Mouse (Mus musculus): ENCODE measurements at regions not wholly inside any gene's neighbourhood (a gene's known extent, or its start where the extent isn't known, plus 50 kb on each side); places are given as distances from the start of the nearest gene placed in this dataset.

DNA sequence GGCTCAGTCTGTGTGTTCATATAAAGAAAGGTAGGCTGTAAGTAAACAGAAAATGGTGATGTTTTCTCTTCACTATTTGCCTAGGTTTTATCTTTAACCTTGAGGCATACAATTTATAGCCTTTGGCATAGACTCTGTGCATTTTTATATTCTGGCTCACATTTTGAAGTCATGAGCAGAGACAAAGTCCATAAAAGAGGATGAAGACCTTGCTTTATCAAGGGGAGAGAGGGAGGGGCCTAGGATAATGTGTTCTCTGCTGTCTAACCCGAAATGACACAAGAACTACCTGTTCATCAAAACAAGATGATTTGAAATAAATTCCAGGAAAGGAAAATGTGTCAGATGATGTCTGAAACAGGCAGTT lies 65.2 kb upstream of the Plcl2 start:
- Histone ChIP-seq H3K27ac (ENCODE audit: low read depth) (no peak overlapping the region), H3K4me2 (ENCODE audit: low read depth, low read length) (no peak overlapping the region), H3K9ac (replicated peaks) (no peak overlapping the region), H3K36me3 (replicated peaks; ENCODE audit: insufficient read depth, low read length) (no peaks in the 10 kb centered on the region), H3K4me3 (ENCODE audit: low read depth, low read length) (no peak overlapping the region), H3K4me1 (ENCODE audit: insufficient read depth) (peaks cover 2% of the 10 kb centered on the region; the same call in 1 of the 2 replicates), H3K9me3 (ENCODE audit: low read length) (no peaks in the 10 kb centered on the region), H3K27me3 (ENCODE audit: insufficient read depth, low read length) (no peaks in the 10 kb centered on the region)
- 71% methylated on average over 1 of the region's 1 CpGs for WGBS (ENCODE audit: insufficient replicate concordance)
- DNase-seq (no peak), ATAC-seq (no peak)
- TF ChIP-seq CTCF (IDR thresholded peaks at IDR 0.05; ENCODE audit: low read depth): no peak
- no peak for TF ChIP-seq EP300 (IDR thresholded peaks at IDR 0.05; ENCODE audit: low read depth)

DNA sequence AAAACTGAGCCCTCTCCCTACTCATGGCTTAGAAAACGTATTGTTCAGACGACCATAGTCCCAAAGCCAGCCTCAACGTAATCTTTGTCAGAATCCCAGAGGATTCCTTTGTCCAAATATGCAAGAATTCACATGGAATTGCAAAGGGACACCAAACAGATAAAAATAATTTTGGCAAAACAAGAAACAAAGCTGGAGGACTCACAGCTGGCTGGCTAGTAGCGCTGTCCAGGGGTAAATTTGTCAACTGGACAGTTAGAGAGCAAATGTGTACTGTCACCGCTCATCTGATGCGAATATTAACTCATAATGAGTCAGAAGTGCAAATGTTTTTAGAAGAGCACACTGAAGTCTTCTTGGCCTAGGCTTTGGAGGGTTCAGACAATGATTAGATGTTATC lies 60.5 kb upstream of the Plcl2 start:
- H3K4me3 ChIP-seq (ENCODE audit: low read depth, low read length): no peak overlapping the region
- no peak overlapping the region for H3K4me2 ChIP-seq (ENCODE audit: low read depth, low read length)
- H3K4me1 ChIP-seq (ENCODE audit: insufficient read depth): no peaks in the 10 kb centered on the region
- no peak overlapping the region for H3K27ac ChIP-seq (ENCODE audit: low read depth)
- no peaks in the 10 kb centered on the region for H3K27me3 ChIP-seq (ENCODE audit: insufficient read depth, low read length)
- H3K9me3 ChIP-seq (ENCODE audit: low read length): no peaks in the 10 kb centered on the region
- ATAC-seq (no peak), DNase-seq (no peak)
- 76% methylated on average over 6 of the region's 6 CpGs for WGBS (ENCODE audit: insufficient replicate concordance)
- TF ChIP-seq EP300 (IDR thresholded peaks at IDR 0.05; ENCODE audit: low read depth) (no peak), CTCF (IDR thresholded peaks at IDR 0.05; ENCODE audit: low read depth) (no peak)
- no peaks in the 10 kb centered on the region for H3K36me3 ChIP-seq (replicated peaks; ENCODE audit: insufficient read depth, low read length)
- no peak overlapping the region for H3K9ac ChIP-seq (replicated peaks)

DNA sequence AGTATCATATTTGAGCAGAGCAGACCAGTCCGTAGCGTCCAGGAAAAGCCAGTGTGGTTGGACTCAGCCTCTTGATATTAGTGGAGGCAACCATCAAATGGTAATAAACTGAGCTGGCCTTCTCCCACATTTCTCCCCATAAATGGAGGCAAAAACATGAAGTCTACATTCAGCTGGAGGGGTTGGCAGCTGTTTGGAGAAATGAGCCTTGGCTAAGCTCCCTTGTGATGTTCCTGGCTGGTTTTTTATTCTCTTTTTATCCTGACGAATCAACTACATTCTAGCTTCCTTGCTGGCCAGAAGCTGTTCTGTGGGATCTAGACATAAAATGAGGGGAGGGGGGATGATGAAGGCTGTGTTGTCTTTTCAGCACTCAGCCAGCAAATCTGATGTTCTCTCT lies 57.6 kb upstream of the Plcl2 start:
- no peaks in the 10 kb centered on the region for H3K27me3 ChIP-seq (ENCODE audit: insufficient read depth, low read length)
- no peaks in the 10 kb centered on the region for H3K36me3 ChIP-seq (replicated peaks; ENCODE audit: insufficient read depth, low read length)
- H3K4me2 ChIP-seq (ENCODE audit: low read depth, low read length): no peak overlapping the region
- DNase-seq: no peak
- no peak for ATAC-seq
- TF ChIP-seq CTCF (IDR thresholded peaks at IDR 0.05; ENCODE audit: low read depth) (no peak), EP300 (IDR thresholded peaks at IDR 0.05; ENCODE audit: low read depth) (no peak)
- WGBS (ENCODE audit: insufficient replicate concordance): 82% methylated on average over 3 of the region's 3 CpGs
- no peak overlapping the region for H3K27ac ChIP-seq (ENCODE audit: low read depth)
- no peak overlapping the region for H3K4me3 ChIP-seq (ENCODE audit: low read depth, low read length)
- no peak overlapping the region for H3K9ac ChIP-seq (replicated peaks)
- no peaks in the 10 kb centered on the region for H3K9me3 ChIP-seq (ENCODE audit: low read length)
- no peaks in the 10 kb centered on the region for H3K4me1 ChIP-seq (ENCODE audit: insufficient read depth)

DNA sequence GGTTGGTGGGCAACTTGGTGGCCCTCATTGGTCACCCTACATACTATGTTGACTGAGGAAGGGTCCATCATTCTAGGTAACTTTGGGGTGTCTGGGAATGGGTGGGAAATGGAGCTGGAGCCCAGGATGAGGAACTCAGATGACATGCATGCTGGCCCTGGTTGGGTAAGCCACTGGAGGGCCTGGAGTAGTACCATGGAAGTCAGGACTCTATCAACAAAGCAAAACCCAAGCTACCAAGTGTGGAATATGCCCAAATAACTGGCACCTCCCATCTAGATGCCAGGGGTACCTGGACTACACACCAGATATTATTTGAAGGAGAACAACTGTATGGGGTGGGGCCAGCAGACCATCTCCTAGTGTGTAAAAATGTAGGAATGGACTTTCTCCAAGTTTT lies 55.7 kb upstream of the Plcl2 start:
- no peak for ATAC-seq
- Histone ChIP-seq H3K27me3 (ENCODE audit: insufficient read depth, low read length) (no peaks in the 10 kb centered on the region), H3K9ac (replicated peaks) (no peak overlapping the region), H3K4me2 (ENCODE audit: low read depth, low read length) (no peak overlapping the region), H3K4me1 (ENCODE audit: insufficient read depth) (peaks cover 2% of the 10 kb centered on the region; the same call in 1 of the 2 replicates), H3K9me3 (ENCODE audit: low read length) (no peaks in the 10 kb centered on the region), H3K4me3 (ENCODE audit: low read depth, low read length) (no peak overlapping the region), H3K36me3 (replicated peaks; ENCODE audit: insufficient read depth, low read length) (no peaks in the 10 kb centered on the region), H3K27ac (ENCODE audit: low read depth) (no peak overlapping the region)
- no peak for TF ChIP-seq EP300 (IDR thresholded peaks at IDR 0.05; ENCODE audit: low read depth)
- TF ChIP-seq CTCF (IDR thresholded peaks at IDR 0.05; ENCODE audit: low read depth): no peak
- DNase-seq: no peak

DNA sequence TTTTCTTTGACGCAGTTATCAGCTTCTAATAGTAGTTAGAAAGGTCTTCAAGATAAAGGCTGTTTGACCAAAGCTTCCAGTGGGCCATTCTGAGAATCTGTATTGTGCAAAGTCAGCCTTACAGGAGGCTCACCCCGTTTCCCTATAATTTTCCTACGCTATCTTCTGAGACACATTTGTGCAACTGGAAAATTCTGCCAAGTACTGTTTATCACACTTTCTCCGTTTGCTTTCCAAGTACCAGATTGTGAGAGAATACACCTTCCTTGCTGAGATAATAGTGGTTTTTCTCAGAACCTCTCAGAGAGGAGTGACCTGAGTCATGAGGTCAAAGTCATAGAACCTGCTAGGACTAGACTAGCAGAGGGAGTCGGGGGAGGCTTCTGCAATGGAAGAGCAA lies 55.2 kb upstream of the Plcl2 start:
- 47% methylated on average over 5 of the region's 5 CpGs for WGBS (ENCODE audit: insufficient replicate concordance)
- no peak for TF ChIP-seq CTCF (IDR thresholded peaks at IDR 0.05; ENCODE audit: low read depth)
- TF ChIP-seq EP300 (IDR thresholded peaks at IDR 0.05; ENCODE audit: low read depth): peak; percentile 98
- ATAC-seq: peak; percentile 82

DNA sequence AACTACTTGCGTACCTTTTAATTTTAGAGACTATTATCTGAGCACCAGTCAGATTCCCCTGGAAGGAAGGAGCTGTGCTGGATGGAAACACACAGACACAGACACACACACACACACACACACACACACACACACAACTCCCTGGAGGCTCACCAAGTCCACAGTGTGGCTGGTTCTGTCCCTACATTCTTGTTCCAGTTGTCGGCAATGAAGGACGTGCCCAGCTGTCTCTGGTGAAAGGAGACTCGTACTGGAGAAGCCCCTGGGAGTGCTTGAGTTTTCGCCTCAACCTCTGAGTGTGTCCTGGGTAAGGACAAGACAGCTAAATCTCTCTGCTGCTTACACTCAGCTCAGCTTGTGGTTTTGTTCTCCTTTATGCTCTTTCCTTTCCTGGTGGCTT lies 54.3 kb upstream of the Plcl2 start:
- Histone ChIP-seq H3K4me3 (ENCODE audit: low read depth, low read length) (no peak overlapping the region), H3K36me3 (replicated peaks; ENCODE audit: insufficient read depth, low read length) (no peaks in the 10 kb centered on the region), H3K27ac (ENCODE audit: low read depth) (no peak overlapping the region), H3K9me3 (ENCODE audit: low read length) (no peaks in the 10 kb centered on the region), H3K4me2 (ENCODE audit: low read depth, low read length) (no peak overlapping the region), H3K9ac (replicated peaks) (no peak overlapping the region; the same call in 1 of the 2 replicates), H3K27me3 (ENCODE audit: insufficient read depth, low read length) (no peaks in the 10 kb centered on the region), H3K4me1 (ENCODE audit: insufficient read depth) (peaks cover 2% of the 10 kb centered on the region; the same call in 1 of the 2 replicates)
- no peak for ATAC-seq
- TF ChIP-seq EP300 (IDR thresholded peaks at IDR 0.05; ENCODE audit: low read depth) (no peak), CTCF (IDR thresholded peaks at IDR 0.05; ENCODE audit: low read depth) (no peak)
- DNase-seq: no peak
- WGBS (ENCODE audit: insufficient replicate concordance): 78% methylated on average over 5 of the region's 5 CpGs

More for the DNA sequence above, 55.2 kb upstream of the Plcl2 start:
- H3K36me3 ChIP-seq (replicated peaks; ENCODE audit: insufficient read depth, low read length): no peaks in the 10 kb centered on the region
- H3K9me3 ChIP-seq (ENCODE audit: low read length): no peaks in the 10 kb centered on the region
- no peak overlapping the region for H3K27ac ChIP-seq (ENCODE audit: low read depth)
- no peaks in the 10 kb centered on the region for H3K27me3 ChIP-seq (ENCODE audit: insufficient read depth, low read length)
- no peak overlapping the region for H3K4me3 ChIP-seq (ENCODE audit: low read depth, low read length)
- no peak overlapping the region for H3K9ac ChIP-seq (replicated peaks)
- H3K4me1 ChIP-seq (ENCODE audit: insufficient read depth): peaks cover 2% of the 10 kb centered on the region; the same call in 1 of the 2 replicates
- DNase-seq: no peak
- no peak overlapping the region for H3K4me2 ChIP-seq (ENCODE audit: low read depth, low read length)

DNA sequence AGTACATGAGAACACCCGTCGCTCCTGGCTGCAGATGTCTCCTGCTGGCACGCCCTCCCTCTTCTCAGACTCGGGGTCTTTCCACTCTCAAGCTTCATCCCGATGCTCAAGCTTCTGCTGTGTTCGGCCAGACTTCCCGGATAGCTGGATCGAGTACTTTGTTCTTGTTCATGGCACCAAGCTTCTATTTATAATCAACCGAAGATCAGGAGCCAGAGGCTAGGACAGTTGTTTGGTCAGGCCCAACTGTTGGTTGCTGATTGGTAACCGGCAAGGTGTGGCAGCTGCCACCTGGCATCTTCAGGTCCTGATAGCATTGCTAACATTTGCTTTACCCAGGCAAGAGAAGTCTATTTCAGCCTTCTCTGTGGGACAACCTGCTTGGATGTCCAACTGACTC lies 53.5 kb upstream of the Plcl2 start:
- no peak for TF ChIP-seq CTCF (IDR thresholded peaks at IDR 0.05; ENCODE audit: low read depth)
- TF ChIP-seq EP300 (IDR thresholded peaks at IDR 0.05; ENCODE audit: low read depth): peak; percentile 88

More for the DNA sequence above, 53.5 kb upstream of the Plcl2 start:
- Histone ChIP-seq H3K27me3 (ENCODE audit: insufficient read depth, low read length) (no peaks in the 10 kb centered on the region), H3K4me3 (ENCODE audit: low read depth, low read length) (no peak overlapping the region), H3K27ac (ENCODE audit: low read depth) (no peak overlapping the region), H3K9ac (replicated peaks) (no peak overlapping the region), H3K4me1 (ENCODE audit: insufficient read depth) (peaks cover 2% of the 10 kb centered on the region; the same call in 1 of the 2 replicates), H3K9me3 (ENCODE audit: low read length) (no peaks in the 10 kb centered on the region), H3K36me3 (replicated peaks; ENCODE audit: insufficient read depth, low read length) (no peaks in the 10 kb centered on the region), H3K4me2 (ENCODE audit: low read depth, low read length) (no peak overlapping the region)
- 78% methylated on average over 10 of the region's 10 CpGs for WGBS (ENCODE audit: insufficient replicate concordance)
- ATAC-seq: peak; percentile 54; the same call in 1 of the 2 replicates
- no peak for DNase-seq

Data from liver, postnatal 0 days (tissue).